Comparison of ENCODE assay signal across 9 mouse cellular contexts in genomic region chr19:21913005-21913670, GRCm38 (mm10).
DNase-seq lines count a peak whose midpoint lies in the region; ATAC-seq lines count a peak whose summit lies in the region.
"Had no signal": no experiment of that assay in that cellular context is flagged by ENCODE, and none has a peak within 500 bp of the region (broad histone marks: within the 10 kb centered on the region; RNA-seq: fewer than 3 reads in every experiment).

No protein-coding gene starts in this region.

- H3K27ac ChIP-seq in kidney, embryonic 15.5 days: no peak overlapping the region
- peak overlapping the region; percentile 65 for H3K27ac ChIP-seq in heart, embryonic 11.5 days (ENCODE audit: low read depth, low read length)
- H3K27ac ChIP-seq in hindbrain, embryonic 10.5 days: no peak overlapping the region
- no peak overlapping the region for H3K27ac ChIP-seq in forebrain, embryonic 15.5 days (replicated peaks)

- H3K9me3 ChIP-seq in kidney, embryonic 15.5 days (replicated peaks): no peaks in the 10 kb centered on the region
- no peaks in the 10 kb centered on the region for H3K9me3 ChIP-seq in heart, embryonic 11.5 days (replicated peaks; ENCODE audit: control insufficient read depth, low read length)
- H3K9me3 ChIP-seq in hindbrain, embryonic 10.5 days: no peaks in the 10 kb centered on the region
- H3K9me3 ChIP-seq in forebrain, embryonic 15.5 days: no peaks in the 10 kb centered on the region

- DNase-seq in kidney, adult 11 months: peak; percentile 21
- peak; percentile 58 to 64 for DNase-seq in kidney, postnatal 36 days
- peak; percentile 26 for DNase-seq in naive thymus-derived CD4-positive, alpha-beta T cell, adult 2 months (ENCODE audit: low read depth)
- no peak for DNase-seq in hindbrain, embryonic 10.5 days (ENCODE audit: low spot score)
- no peak for DNase-seq in left cerebral cortex, postnatal 36 days (ENCODE audit: low spot score in 2 of 2)
- DNase-seq: cerebellum, adult 8-10 months had no signal

- no peak overlapping the region for H3K9ac ChIP-seq in kidney, embryonic 15.5 days
- H3K9ac ChIP-seq in heart, embryonic 11.5 days (ENCODE audit: low read depth, low read length): no peak overlapping the region
- H3K9ac ChIP-seq in forebrain, embryonic 15.5 days (replicated peaks): no peak overlapping the region

- no peaks in the 10 kb centered on the region for H3K27me3 ChIP-seq in kidney, embryonic 15.5 days
- H3K27me3 ChIP-seq in heart, embryonic 11.5 days (ENCODE audit: control insufficient read depth, insufficient read depth, low read length): no peaks in the 10 kb centered on the region
- H3K27me3 ChIP-seq in hindbrain, embryonic 10.5 days (ENCODE audit: insufficient read depth, poor library complexity, severe bottlenecking): no peaks in the 10 kb centered on the region
- H3K27me3 ChIP-seq in forebrain, embryonic 15.5 days: no peaks in the 10 kb centered on the region

- no peak overlapping the region for H3K4me2 ChIP-seq in kidney, embryonic 15.5 days
- H3K4me2 ChIP-seq in heart, embryonic 11.5 days: no peak overlapping the region
- H3K4me2 ChIP-seq in forebrain, embryonic 15.5 days (replicated peaks): no peak overlapping the region

- H3K36me3 ChIP-seq in kidney, embryonic 15.5 days: no peaks in the 10 kb centered on the region
- H3K36me3 ChIP-seq in heart, embryonic 11.5 days (ENCODE audit: control insufficient read depth, insufficient read depth, low read length): no peaks in the 10 kb centered on the region
- no peaks in the 10 kb centered on the region for H3K36me3 ChIP-seq in hindbrain, embryonic 10.5 days
- no peaks in the 10 kb centered on the region for H3K36me3 ChIP-seq in forebrain, embryonic 15.5 days

- intact Hi-C loops in left cerebral cortex, postnatal 36 days (cut with DNase I): no loop called here

- no peaks in the 10 kb centered on the region for H3K4me1 ChIP-seq in kidney, embryonic 15.5 days
- H3K4me1 ChIP-seq in heart, embryonic 11.5 days (ENCODE audit: control insufficient read depth, insufficient read depth, low read length): no peaks in the 10 kb centered on the region
- H3K4me1 ChIP-seq in hindbrain, embryonic 10.5 days (replicated peaks): peaks cover 6% of the 10 kb centered on the region; the same call in 1 of the 2 replicates
- H3K4me1 ChIP-seq in forebrain, embryonic 15.5 days: no peaks in the 10 kb centered on the region

- H3K4me3 ChIP-seq in kidney, embryonic 15.5 days (replicated peaks): no peak overlapping the region
- H3K4me3 ChIP-seq in heart, embryonic 11.5 days (ENCODE audit: low read depth, low read length): no peak overlapping the region
- no peak overlapping the region for H3K4me3 ChIP-seq in hindbrain, embryonic 10.5 days
- H3K4me3 ChIP-seq in forebrain, embryonic 15.5 days: no peak overlapping the region

- ATAC-seq in kidney, embryonic 15.5 days (replicated peaks; ENCODE audit: low FRiP score): no peak
- ATAC-seq in heart, embryonic 11.5 days (replicated peaks; ENCODE audit: insufficient number of reproducible peaks, low FRiP score, low TSS enrichment): peak; percentile 67
- no peak for ATAC-seq in forebrain, embryonic 15.5 days (replicated peaks)

- WGBS in kidney, embryonic 15.5 days: 73% methylated on average over 8 of the region's 8 CpGs
- WGBS in heart, embryonic 11.5 days (ENCODE audit: insufficient replicate concordance): 60% methylated on average over 8 of the region's 8 CpGs
- 87% methylated on average over 8 of the region's 8 CpGs for WGBS in hindbrain, embryonic 10.5 days
- WGBS in forebrain, embryonic 15.5 days: 88% methylated on average over 8 of the region's 8 CpGs

Comparison
In these comparisons a context has a peak if more than half of its experiments do, and no peak if none do; other contexts are left out.
1. DNase-seq: peak in kidney, adult 11 months (single experiment), kidney, postnatal 36 days (2 of 2) and naive thymus-derived CD4-positive, alpha-beta T cell, adult 2 months (single experiment); none in hindbrain, embryonic 10.5 days (single experiment) and left cerebral cortex, postnatal 36 days (0 of 2).